Mouse (Mus musculus): ENCODE data around the gene Zfp652.
A peak's percentile ranks its signal among the peaks of the same experiment; 100 is the strongest.

The Zfp652 gene

GRCm38 (mm10) chr11:95769208-95769607, 56.7 kb downstream of the Zfp652 start:
- DNase-seq, result no peak

DNA sequence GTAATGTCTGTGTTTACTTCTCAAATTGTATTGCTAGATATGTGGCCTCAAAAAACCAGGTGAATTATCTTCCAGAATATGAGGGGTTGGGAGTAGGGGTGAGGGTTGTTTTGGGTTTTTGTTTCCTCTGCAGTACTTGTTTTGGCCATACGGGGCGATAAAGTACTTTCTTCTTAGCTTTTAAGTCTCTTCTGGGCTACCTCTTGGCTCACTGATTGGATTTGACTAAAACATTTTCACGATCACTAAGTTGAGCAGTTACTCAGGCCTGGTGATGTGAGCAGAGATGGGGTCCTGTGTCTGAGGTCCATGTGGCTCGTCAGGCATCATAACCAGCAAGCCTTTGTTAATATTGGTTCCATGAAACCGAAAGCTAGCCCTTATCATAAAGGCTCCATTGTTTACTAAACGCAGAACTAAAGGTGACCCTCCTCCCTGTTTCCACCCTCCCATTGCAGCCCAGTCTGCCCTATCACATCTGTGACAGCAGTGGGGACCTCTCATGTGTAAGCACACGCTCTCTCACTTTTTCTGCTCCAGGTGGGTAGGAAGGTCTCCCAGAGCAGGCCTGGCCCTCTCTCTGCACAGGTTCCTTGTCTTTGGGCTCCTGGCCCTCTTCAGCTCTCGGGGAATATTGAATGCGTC, 58.4 kb downstream of the Zfp652 start:
- no peak for DNase-seq

DNA sequence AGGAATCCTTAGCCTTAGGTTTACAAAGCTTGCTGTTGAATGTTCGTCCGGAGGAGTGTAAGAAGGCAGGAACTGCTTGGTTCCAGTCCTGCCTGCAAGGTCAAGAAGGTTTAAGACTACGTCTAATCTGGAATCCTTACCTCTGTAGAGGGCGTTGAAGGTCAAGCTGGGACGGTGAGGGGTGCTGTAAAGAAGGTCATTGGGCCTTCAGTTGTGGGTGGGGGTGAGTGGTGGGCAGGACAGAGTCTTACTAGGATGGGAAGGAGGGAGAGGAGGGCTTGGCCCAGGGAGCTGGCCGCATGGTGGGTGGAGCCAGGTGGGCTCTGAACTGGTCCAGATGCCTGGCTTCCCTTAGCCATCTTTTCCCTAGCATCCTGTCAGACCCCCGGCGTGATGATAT, 59.2 kb downstream of the Zfp652 start:
- DNase-seq, result no peak

GRCm38 (mm10) chr11:95773264-95773663, 60.8 kb downstream of the Zfp652 start:
- DNase-seq, result no peak

DNA sequence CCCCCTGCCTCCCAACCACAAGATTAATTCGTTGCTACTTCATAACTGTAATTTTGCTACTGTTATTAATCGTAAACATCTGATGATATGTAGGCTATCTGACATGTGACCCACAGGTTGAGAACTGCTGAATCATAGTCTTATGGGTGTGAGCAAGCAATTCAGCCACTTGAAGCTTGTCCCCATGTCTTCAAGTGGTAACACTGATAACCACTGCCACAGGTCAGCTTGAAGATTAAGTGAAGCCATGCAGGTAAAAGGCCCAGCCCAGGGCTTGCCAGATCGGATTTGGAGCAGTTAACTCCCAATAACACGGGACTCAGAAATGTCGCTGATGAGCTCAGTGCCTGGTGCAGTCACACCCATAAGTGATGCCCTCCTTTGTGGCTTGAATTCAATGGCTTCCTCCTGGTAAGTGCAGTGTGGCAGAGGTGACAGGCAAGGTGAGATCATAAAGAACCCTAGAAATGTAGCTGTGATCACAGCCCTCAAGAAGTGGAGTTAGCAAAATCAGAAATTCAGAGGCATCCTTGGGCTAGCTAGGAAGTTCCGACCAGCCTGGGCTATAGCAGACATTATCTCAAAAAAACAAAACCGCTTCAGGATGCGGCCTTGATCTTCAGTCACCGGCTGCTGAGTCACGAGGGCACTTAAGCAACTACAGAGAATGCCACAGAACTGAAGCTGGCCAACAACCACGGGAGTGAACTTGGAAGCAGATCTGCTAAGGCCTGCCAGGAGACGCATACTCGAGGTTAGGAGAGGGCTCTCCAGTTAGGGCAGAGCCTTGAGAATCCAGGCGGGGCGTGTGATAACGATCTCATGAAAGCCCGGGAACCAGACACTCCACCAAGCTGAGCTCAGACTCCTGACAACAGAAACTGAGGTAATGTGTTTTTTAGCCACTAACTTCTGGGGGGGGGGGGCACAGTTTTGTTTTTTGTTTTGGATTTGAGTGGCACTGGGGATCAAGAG, 65.1 kb downstream of the Zfp652 start:
- peak; percentile 61 for DNase-seq

- no peak for DNase-seq
Observed at GRCm38 (mm10) chr11:95778831-95779251, 66.4 kb downstream of the Zfp652 start.

DNA sequence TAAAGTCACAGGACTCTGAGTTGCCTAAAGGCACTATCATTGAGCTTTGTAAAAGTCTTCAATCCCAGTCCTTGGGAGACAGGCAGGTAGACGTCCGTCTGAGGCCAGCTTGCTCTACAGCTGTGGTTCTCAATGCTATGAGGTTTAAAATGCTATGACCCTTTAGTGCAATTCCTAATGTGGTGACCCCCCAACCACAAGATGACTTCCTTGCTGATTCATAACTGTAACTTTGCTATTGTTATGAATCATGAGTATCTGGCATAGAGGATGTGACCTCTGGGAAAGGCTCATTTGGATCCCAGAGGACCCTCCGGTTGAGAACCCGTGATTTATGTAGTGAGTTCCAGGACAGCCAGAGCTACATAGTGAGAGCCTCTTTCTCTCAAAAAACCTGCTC, 66.9 kb downstream of the Zfp652 start:
- DNase-seq, result no peak

GRCm38 (mm10) chr11:95780480-95780879, 68.0 kb downstream of the Zfp652 start:
- DNase-seq, result no peak

DNA sequence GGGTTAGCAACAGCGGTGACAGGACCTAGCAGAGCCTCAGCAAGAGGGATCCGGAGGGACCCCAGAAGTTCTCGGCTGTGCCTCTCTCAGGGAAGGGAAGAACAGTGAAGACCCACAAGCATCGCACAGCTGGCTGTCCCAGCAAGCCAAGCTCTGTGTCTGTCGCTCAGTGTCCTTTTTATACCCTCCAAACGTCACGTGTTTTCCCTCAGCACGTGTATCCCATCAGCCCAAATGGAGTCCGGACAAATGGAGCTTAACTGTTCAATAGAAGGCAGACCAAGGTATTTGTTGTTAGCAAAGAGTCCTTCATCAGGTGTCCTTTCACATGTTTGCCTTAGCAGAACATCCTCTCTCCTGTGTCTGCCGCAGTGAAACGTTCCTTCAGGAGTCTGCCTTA, 69.1 kb downstream of the Zfp652 start:
- DNase-seq, result no peak

DNA sequence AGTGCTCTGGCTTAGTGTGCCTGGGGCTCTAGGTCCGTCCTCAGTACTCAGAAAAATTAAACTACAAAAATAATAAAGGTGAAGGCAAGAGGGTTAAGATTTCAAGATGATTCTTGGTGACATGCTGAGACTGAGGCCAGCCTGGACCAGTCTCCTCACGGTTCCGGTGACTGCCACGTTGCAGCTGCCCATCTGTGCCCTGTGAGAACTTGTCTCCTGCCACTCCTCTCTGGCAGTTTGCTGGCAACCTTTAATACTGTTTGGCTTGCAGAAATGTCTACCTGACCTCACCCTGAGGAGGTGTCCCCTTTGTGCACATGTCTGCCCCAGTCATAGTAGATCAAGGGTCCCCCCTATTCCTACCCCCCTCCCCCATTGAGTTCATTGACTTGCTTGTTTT, 71.0 kb downstream of the Zfp652 start:
- no peak for DNase-seq

DNA sequence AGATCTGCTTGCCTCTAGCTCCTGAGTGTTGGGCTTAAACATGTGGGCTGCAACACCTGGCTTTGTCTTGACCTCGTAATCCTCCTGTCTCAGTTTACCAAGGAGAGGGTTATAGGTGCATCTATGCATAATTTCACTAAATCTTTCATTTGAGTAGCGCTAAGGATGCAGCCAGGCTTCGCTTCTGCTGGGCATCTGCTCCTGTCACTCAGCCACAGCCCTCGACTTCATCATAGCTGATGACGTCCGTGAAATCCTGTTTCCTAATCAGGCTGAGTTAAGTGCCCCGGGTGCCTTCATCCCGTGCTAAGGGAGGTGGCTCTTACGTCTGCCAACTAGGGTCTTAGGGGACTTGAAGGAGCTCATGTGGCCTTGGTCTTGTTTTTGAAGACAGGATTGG, 71.5 kb downstream of the Zfp652 start:
- no peak for DNase-seq

- no peak for DNase-seq
Observed at GRCm38 (mm10) chr11:95785675-95786074, 73.2 kb downstream of the Zfp652 start.

- no peak for DNase-seq
Observed at GRCm38 (mm10) chr11:95786511-95786910, 74.0 kb downstream of the Zfp652 start.

- DNase-seq, result peak; percentile 52
Observed at GRCm38 (mm10) chr11:95789451-95789891, 77.0 kb downstream of the Zfp652 start.

GRCm38 (mm10) chr11:95791787-95792186, 79.3 kb downstream of the Zfp652 start:
- DNase-seq, result no peak

- DNase-seq, result no peak
Observed at GRCm38 (mm10) chr11:95792950-95793509, 80.6 kb downstream of the Zfp652 start.

DNA sequence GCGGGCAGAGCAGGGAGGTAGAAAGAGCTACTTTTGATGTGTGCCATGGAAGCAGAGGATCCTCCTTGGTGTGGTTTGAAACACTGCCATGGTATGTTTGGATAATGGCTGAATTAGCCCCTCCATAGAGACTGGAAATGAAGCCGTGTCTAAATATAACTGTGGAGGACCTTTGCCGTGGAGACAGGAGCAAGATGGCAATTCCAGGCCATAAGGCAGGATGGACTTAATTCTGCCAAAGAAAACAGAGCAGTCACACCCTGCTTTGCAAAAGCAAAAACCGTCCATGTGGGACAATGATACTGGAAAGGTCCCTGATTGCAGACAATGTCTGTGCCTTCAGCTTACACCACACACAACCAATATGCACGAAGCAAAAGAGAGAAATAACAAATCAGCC, 81.7 kb downstream of the Zfp652 start:
- no peak for DNase-seq

DNA sequence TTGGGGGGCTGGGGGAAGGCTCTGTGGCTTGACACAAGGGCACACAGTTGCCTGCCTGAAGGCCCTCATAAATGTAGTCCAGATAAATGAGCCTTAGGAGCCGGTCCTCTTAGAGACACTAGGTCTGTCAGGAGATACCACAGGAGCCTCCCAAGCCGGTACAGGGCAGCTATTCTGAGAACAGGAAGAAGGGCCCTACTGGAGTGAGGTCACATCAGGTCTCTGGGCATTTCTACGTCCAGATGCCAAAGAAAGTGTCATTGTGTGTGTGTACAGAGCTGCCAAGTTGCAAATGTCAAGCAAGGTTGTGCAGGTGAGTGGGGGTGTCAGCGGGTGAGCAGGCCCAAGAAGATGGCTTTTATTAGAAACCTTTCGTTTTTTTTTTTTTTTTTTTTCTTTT, 83.1 kb downstream of the Zfp652 start:
- DNase-seq, result peak; percentile 56

- no peak for DNase-seq
Observed at GRCm38 (mm10) chr11:95805010-95805409, 92.5 kb downstream of the Zfp652 start.

GRCm38 (mm10) chr11:95805527-95805926, 93.1 kb downstream of the Zfp652 start:
- DNase-seq, result no peak

DNA sequence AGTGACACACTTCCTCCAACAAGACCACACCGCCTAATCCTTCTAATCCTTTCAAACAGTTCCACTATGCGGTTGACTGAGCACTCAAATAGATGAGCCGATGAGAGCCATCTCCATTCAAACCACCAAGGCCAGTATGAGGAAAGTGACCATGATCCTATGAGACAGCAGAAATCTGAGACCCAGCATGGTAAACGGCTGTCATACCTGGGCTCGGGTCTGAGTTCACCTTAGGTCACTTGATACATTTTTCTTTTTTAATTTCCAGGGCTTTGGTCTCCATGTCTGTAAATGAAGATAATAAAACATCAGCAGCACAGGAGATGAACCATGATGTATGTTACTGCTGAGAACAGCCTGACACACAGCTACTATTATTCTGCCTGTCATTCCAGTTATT, 95.4 kb downstream of the Zfp652 start:
- no peak for DNase-seq

DNA sequence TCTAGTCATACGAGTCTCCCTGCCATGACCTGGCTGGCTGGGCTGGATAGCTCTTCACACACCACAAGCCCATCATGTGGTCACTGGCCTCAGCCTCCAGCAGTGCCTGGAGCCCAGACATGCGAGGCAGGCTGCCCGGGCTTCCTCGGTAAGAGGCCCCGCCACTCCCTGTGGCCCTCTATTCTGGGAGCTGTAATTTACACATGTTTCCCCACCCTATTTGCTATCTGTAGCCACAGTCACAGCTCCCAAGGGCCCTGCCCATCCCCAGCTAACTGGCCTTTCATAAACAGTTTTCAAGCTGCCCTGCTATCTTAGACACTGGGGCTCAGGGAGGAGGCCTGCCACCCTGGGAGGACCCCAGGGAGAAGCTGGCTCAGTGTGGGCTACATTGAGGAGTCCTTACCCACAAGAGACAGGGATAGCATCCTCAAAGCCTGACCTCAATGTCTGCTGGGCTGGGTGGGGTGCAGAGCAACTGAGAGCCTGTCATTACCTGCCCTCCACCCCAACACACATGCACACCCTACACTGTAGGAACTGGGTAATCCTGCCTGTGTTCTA, 96.1 kb downstream of the Zfp652 start:
- no peak for DNase-seq

- DNase-seq, result no peak
Observed at GRCm38 (mm10) chr11:95809603-95810002, 97.1 kb downstream of the Zfp652 start.

Data from kidney, adult 11 months (tissue).